Mouse (Mus musculus) ES-Bruce4 (cell line): ENCODE measurements around the gene BC037034.

Experiments
- CTCF ChIP-seq: IDR thresholded peaks from one replicate; pipeline ENCODE4 v1.8.1; 2011; ENCODE audit warnings: low read depth, low read length
- EP300 ChIP-seq: IDR thresholded peaks from 2 replicates; pipeline ENCODE4 v1.6.1; 2011; ENCODE audit warnings: low read depth, low read length; ENCODE audit not compliant: insufficient read depth
- POLR2A ChIP-seq: IDR thresholded peaks from one replicate; pipeline ENCODE4 v1.8.1; 2011; ENCODE audit warnings: low read length; ENCODE audit not compliant: insufficient read depth

DNA sequence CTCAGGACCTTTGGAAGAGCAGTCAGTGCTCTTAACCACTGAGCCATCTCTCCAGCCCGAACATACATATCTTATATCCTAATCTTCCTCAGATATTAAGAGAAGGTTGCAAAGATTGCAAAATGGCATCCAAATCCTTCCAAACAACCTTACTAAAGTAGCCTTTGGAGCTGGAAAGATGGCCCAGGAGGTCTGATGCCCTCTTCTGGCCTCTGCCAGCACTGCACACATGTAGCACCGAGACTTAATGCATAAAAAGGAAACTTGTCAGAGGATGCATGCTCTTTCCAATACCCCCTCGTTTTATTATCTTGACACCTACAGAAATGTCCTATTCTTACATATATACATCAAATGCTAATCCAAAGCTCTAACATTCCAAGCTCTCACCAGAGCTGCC is 35.8 kb downstream of the BC037034 start:
- TF ChIP-seq CTCF, result peak; percentile 80
- TF ChIP-seq EP300, result no peak
- no peak for TF ChIP-seq POLR2A
